Mouse (Mus musculus) midbrain, embryonic 15.5 days (tissue): ENCODE data around the gene B3gnt5. TPM values are rescaled to one million over a fixed set of nuclear protein-coding genes. Genes with fewer than 3 reads are reported as not detected.
"Not testable (repeated sequence)": the region's sequence is repeated elsewhere in the genome, so short reads cannot be mapped to it uniquely, and the experiment has no call there.

Experiments used
- ATAC-seq: fragments of 200-750 bp; cut with Nextera tagmentation; replicated peaks from 2 replicates; pipeline ENCODE4 v1.8.0; 2017; ENCODE audit warnings: moderate TSS enrichment
- H3K27ac ChIP-seq: fragments of 300-500 bp; sonication (generic); 2 replicates; pipeline ENCODE4 v1.5.1; 2015; ENCODE audit warnings: mild to moderate bottlenecking, inconsistent platforms
- H3K27me3 ChIP-seq: fragments of 300-500 bp; sonication (generic); replicated peaks from 2 replicates; pipeline ENCODE4 v1.6.1; 2015; ENCODE audit warnings: inconsistent platforms
- H3K36me3 ChIP-seq: fragments of 300-500 bp; sonication (generic); replicated peaks from 2 replicates; pipeline ENCODE4 v1.6.1; 2015; ENCODE audit warnings: inconsistent platforms
- H3K4me1 ChIP-seq: fragments of 300-500 bp; sonication (generic); 2 replicates; pipeline ENCODE4 v1.6.1; 2015; ENCODE audit warnings: inconsistent platforms
- H3K4me2 ChIP-seq: fragments of 300-500 bp; sonication (generic); 2 replicates; pipeline ENCODE4 v1.6.1; 2015; ENCODE audit warnings: inconsistent platforms, mild to moderate bottlenecking, moderate library complexity
- H3K4me3 ChIP-seq: fragments of 300-500 bp; sonication (generic); 2 replicates; pipeline ENCODE4 v1.5.1; 2015; ENCODE audit warnings: mild to moderate bottlenecking, inconsistent platforms
- H3K9ac ChIP-seq: fragments of 300-500 bp; sonication (generic); 2 replicates; pipeline ENCODE4 v1.6.1; 2015; ENCODE audit warnings: mild to moderate bottlenecking, inconsistent platforms
- H3K9me3 ChIP-seq: fragments of 300-500 bp; sonication (generic); 2 replicates; pipeline ENCODE4 v1.6.1; 2016; ENCODE audit warnings: inconsistent platforms
- WGBS: fragments of 180-500 bp; shearing (Covaris S2); methylation state at CpG from one replicate; pipeline ENCODE4 v1.1.7; 2015; ENCODE audit warnings: mixed read lengths; 5-methylcytosine and 5-hydroxymethylcytosine counted together
- polyA plus RNA-seq: library from polyadenylated mRNA; unstranded; fragments of >200 nt; fragmentation: Nextera tagmentation; extraction: Ambion mirVana; gene quantifications from 2 replicates; pipeline ENCODE4 v1.2.1, GENCODE M21; 2015

B3gnt5 gene
- polyA plus RNA-seq, result 44.3 and 46.4 TPM in 2 replicates

DNA sequence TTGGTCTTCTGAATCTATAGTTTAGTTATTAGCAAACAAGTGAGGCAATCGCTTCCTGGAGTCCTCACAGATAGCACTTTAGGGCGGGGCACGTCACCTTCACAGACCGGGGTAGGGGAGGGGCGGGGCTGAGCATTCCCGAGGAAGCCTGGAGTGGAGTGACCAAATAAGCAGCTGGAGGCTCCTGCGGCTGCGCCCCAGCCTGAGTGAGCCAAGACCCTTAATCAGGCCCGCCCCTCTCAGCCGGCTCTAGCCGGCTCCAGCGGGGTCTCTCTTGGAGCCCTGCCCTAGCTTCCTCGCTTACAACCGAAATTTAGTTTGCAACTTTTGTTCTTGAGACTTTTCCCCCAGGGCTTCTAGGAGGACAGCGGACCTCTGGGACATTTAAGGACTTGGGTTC, at the start of gene B3gnt5:
Gene B3gnt5, plus strand, starts transcription at position 135 of the 400 bp plus-strand sequence.
- WGBS, result 0% methylated on average over 15 of the region's 15 CpGs
- peaks cover 4% of the 10 kb centered on the region; the same call in 1 of the 2 replicates for H3K36me3 ChIP-seq
- H3K27ac ChIP-seq, result peak within 1 kb of the TSS; percentile 84
- no peaks in the 10 kb centered on the region for H3K9me3 ChIP-seq
- H3K4me2 ChIP-seq, result peak within 1 kb of the TSS; percentile 57
- H3K27me3 ChIP-seq, result no peaks in the 10 kb centered on the region
- peak; percentile 95 for ATAC-seq
- H3K9ac ChIP-seq, result peak within 1 kb of the TSS; percentile 87
- H3K4me3 ChIP-seq, result peak within 1 kb of the TSS; percentile 58
- peaks cover 16% of the 10 kb centered on the region for H3K4me1 ChIP-seq

DNA sequence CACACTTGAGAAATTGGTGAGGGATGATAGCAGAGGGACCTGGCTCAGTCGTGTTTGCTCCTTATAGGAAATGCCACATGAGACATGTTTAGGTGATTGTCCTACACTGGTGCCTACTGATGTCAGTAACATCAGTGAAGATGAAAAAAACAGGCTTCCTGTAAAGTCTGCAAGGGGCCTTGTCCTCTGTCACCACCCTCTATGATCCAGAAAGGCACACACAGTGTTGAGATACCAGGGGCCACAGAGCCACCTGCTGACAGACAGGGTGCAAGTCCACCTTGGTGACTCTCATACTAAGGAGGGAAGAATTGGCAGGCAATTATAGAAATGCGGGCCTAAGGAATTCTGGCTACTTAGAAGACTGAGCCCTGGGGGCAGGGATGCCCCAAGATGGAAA, 39.0 kb upstream of the B3gnt5 start:
- Histone ChIP-seq H3K4me3 (no peak overlapping the region), H3K9ac (no peak overlapping the region), H3K36me3 (no peaks in the 10 kb centered on the region), H3K4me2 (no peak overlapping the region), H3K9me3 (no peaks in the 10 kb centered on the region), H3K27ac (no peak overlapping the region), H3K4me1 (no peaks in the 10 kb centered on the region), H3K27me3 (no peaks in the 10 kb centered on the region)
- no peak for ATAC-seq
- WGBS, result 54% methylated on average over 2 of the region's 2 CpGs

DNA sequence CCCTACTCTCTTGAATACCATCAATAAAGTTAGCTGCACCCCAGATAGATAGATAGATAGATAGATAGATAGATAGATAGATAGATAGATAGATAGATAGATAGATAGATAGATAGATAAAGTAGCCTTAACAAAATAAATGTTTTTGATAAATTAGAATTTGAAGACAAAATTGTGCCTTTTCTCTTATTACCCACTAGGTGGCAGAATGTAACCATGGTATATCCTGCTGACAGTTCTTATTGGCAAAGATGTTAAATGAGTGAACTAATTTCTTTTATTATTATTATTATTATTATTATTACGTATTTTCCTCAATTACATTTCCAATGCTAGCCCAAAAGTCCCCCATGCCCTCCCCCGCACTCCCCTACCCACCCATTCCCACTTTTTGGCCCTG, 35.9 kb upstream of the B3gnt5 start:
- H3K36me3 ChIP-seq, H3K9me3 ChIP-seq, H3K27ac ChIP-seq, ATAC-seq, H3K4me1 ChIP-seq, H3K4me3 ChIP-seq, H3K4me2 ChIP-seq, H3K27me3 ChIP-seq, H3K9ac ChIP-seq: not testable (repeated sequence)
- WGBS, result 33% methylated on average over 2 of the region's 2 CpGs

DNA sequence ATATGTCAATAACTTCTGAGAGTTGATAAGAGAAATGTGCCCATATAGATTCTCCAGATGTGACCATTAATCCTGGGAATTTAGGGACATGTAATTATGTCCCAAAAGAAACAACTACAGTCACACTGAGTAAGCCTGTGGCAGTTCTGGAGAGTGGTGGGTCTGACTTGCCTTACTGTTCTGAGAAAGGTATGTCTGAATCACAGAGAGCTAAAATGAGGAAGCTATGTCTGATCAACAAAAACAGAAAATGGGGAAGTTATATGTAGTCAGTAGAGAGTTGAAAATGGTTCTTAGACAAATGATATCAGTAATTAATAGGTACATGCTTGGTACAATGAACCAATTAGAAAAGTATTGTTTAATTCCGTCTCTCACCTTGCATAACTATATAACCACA, 27.1 kb upstream of the B3gnt5 start:
- Histone ChIP-seq H3K4me2 (no peak overlapping the region), H3K4me3 (no peak overlapping the region), H3K9me3 (no peaks in the 10 kb centered on the region), H3K36me3 (no peaks in the 10 kb centered on the region), H3K9ac (no peak overlapping the region), H3K27ac (no peak overlapping the region), H3K27me3 (no peaks in the 10 kb centered on the region), H3K4me1 (no peaks in the 10 kb centered on the region)
- 90% methylated on average over 1 of the region's 1 CpGs for WGBS
- no peak for ATAC-seq

DNA sequence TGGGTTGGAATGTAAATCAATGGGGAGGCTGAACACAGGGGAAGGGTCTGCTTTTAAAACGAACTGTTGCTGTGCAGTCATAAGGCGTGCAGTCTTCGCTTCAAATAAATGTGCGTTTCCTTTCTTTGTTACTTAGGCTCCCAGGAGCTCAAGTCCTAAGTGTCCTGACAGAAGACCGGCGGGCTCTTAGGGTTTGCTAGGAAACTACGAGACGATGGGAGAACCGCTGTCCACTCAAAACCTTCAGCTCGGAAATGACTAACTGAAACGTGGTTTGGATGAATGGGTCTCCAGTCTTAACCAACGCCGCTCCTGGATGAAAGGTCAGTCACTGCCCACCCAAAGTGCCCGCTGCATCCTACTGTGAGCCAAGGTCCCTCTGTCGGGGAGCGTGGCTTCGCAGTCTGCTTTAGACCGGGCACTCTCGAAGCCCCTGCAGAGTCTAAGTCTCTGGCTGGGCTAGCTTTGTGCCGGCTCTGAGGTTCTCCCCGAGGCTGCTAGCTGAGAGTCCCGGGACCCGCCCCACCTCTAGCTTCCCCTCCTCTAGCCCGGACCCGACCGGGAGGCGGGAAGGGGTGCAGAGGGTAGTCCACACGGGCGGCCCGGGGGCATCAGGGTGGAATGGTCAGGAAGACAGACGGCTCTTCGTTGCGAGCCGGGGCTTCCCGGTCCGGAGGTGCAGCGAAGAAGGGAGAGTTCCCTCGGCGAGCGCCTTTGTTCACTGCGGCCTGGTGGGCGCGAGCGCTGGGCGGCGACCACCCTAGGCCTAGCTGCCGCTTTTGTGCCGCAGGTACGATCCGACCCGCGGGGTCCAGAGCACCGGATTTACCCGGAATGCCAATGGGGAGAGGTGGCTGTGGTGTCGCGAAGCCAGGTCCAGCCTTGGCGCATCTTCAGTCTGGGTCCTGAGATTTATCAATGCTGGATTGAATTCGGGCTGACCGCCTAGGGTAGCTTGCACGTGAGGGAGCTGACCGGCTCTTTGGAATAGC, 793 bp downstream of the B3gnt5 start:
- peaks cover 16% of the 10 kb centered on the region for H3K4me1 ChIP-seq

DNA sequence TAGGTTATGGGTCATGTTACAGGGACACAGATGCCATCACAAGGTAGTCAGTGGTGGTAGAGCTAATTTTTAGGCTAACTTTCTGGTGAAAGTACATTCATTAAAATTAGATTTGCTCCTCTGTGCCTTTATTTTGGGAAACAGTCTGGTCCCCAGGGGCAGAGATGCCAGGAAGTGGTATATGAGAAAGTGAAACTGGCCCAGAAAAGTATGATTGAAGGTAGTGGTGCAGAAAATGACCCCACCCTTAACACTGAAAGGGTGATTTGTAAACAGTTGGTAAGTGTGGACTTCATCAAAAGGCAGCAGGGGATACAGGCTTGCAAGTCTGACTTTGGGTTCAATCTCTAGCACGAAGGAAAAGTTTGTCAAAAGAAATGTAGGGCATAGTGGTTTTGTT, 1.7 kb downstream of the B3gnt5 start:
- H3K9me3 ChIP-seq, result no peaks in the 10 kb centered on the region
- peaks cover 16% of the 10 kb centered on the region for H3K4me1 ChIP-seq
- no peak for ATAC-seq
- no peaks in the 10 kb centered on the region for H3K27me3 ChIP-seq
- 39% methylated on average over 1 of the region's 1 CpGs for WGBS
- H3K9ac ChIP-seq, result peak overlapping the region; percentile 87
- peak overlapping the region; percentile 84; the same call in 1 of the 2 replicates for H3K27ac ChIP-seq
- H3K4me3 ChIP-seq, result peak overlapping the region; percentile 58
- peaks cover 15% of the 10 kb centered on the region for H3K36me3 ChIP-seq
- peak overlapping the region; percentile 57 for H3K4me2 ChIP-seq

More for the DNA sequence above, 793 bp downstream of the B3gnt5 start:
- Histone ChIP-seq H3K27ac (peak overlapping the region; percentile 84), H3K36me3 (peaks cover 9% of the 10 kb centered on the region), H3K27me3 (no peaks in the 10 kb centered on the region), H3K9me3 (no peaks in the 10 kb centered on the region), H3K4me2 (peak overlapping the region; percentile 57), H3K4me3 (peak overlapping the region; percentile 58), H3K9ac (peak overlapping the region; percentile 87)
- ATAC-seq, result peak; percentile 91
- WGBS, result under 1% methylated on average over 59 of the region's 61 CpGs

DNA sequence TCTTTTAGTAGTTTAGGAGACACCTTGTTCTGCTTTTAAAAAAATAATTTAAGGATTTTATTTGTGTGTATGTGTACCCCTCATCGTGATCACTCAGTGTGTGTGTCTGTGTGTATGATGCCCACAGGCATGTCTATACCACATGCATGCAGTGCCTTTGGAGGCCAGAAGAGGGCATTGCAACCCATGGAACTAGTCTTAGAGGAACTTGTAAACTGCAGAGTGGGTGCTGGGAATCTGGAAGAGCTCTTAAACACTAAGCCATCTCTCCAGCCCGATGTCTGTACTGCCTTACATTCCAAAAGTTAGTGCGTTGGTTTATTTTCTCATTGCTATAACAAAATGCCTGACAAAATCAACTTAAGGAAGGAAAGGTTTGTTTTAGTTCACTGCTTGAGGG, 6.1 kb downstream of the B3gnt5 start:
- 95% methylated on average over 3 of the region's 3 CpGs for WGBS
- Histone ChIP-seq H3K9ac (no peak overlapping the region), H3K9me3 (no peaks in the 10 kb centered on the region), H3K27me3 (no peaks in the 10 kb centered on the region), H3K4me2 (no peak overlapping the region), H3K27ac (no peak overlapping the region), H3K36me3 (peaks cover 42% of the 10 kb centered on the region), H3K4me3 (no peak overlapping the region), H3K4me1 (peaks cover 16% of the 10 kb centered on the region)
- no peak for ATAC-seq

DNA sequence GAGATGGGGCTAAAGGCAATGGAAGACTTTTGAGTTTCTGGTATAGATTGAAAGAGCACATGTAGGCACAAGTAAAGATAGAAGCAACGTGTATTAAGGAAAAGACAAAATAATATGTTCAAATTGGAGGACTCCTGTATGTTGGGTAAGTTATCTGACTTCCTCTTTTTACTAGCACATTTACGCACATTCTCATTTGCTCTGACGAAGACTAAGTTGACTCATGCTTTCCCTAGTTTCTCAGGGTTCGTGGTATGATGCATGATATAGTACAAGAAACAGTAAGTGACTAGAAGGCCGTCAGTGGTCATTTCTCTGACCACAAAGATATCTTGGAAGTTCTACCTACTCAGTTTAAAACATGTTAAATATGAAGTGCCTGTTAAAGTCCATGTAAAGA, 8.0 kb downstream of the B3gnt5 start:
- no peak overlapping the region for H3K4me3 ChIP-seq
- H3K27me3 ChIP-seq, result no peaks in the 10 kb centered on the region
- 97% methylated on average over 5 of the region's 5 CpGs for WGBS
- no peak for ATAC-seq
- H3K9me3 ChIP-seq, result no peaks in the 10 kb centered on the region
- H3K27ac ChIP-seq, result no peak overlapping the region
- H3K4me1 ChIP-seq, result peaks cover 4% of the 10 kb centered on the region
- H3K9ac ChIP-seq, result no peak overlapping the region
- H3K36me3 ChIP-seq, result peaks cover 50% of the 10 kb centered on the region
- H3K4me2 ChIP-seq, result no peak overlapping the region

DNA sequence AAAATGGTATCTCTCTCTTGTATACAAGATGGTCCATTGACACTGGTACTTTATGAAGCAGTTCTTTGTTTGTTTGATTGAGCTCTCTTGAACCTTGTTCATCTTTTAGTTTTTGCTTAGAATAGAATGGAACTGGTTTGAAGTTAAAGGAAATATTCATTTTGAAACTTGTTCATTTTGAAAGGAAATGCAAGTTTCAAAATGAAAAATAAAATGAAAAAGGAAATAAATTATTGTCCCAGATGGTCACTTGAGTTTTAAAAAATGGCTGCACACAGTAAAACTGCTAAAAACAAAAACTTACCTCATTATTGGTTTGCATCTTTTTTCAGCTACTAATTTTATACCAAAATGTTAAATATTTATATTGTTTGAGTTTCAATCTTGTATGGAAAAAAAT, 12.0 kb downstream of the B3gnt5 start:
- no peak overlapping the region for H3K4me2 ChIP-seq
- peaks cover 42% of the 10 kb centered on the region for H3K36me3 ChIP-seq
- no peaks in the 10 kb centered on the region for H3K9me3 ChIP-seq
- H3K4me3 ChIP-seq, result no peak overlapping the region
- no peaks in the 10 kb centered on the region for H3K4me1 ChIP-seq
- no peak overlapping the region for H3K9ac ChIP-seq
- no peak overlapping the region for H3K27ac ChIP-seq
- no peaks in the 10 kb centered on the region for H3K27me3 ChIP-seq
- no peak for ATAC-seq

DNA sequence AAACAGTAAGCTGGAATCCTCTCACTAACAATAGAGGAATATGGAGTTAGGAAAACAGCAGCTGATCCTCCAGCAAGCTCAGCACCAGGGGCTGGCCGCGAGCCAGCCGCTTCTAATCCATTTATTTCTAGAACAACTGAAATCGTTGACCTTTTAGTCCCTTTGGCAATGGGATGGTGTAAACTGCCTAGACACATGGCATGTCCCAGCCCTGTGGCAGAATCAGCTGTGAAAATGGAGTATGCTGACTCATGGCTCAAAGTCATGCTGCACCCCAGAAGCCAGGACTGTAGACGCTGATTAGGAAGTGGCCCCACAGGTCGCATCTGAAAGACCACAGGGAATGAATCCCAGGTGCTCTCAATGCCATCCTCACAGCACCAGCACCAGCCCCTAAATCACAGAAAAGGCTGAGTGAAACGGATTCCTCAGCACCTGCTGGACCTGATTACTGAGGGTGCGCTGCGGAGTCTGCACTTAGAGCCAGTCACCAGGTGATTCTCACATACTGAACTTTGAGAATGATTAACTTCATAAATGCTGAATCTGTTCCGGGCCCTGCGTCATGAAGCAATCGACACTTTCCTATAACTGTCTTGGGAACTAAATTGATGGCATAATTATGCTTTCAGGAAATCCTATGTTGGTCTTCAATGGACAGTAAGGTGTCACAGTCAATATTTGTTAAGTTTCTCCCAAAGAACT, 26.5 kb downstream of the B3gnt5 start:
- peak; percentile 37 for ATAC-seq
- 60% methylated on average over 12 of the region's 12 CpGs for WGBS

DNA sequence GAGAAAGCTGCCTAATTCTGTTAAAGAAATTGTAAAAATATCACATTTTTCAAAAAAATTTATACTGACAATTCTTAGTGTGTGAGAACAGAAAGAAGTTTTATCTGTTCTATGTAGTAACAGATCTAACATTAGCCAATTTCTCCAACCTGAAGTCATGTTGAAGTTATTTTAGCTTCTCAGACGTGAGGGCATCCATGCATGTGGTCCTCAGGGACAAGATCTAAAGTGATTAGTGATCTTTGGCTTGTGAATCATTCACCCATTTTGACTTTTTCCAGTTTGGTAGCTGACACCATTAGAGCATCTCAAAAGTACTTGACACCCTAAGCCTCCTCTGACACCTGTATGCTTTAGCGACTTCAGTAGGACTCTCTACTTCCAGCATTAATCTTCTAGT, 29.9 kb downstream of the B3gnt5 start:
- H3K27ac ChIP-seq, result no peak overlapping the region
- no peaks in the 10 kb centered on the region for H3K4me1 ChIP-seq
- H3K9ac ChIP-seq, result no peak overlapping the region
- no peaks in the 10 kb centered on the region for H3K9me3 ChIP-seq
- 79% methylated on average over 2 of the region's 2 CpGs for WGBS
- H3K4me3 ChIP-seq, result no peak overlapping the region
- H3K27me3 ChIP-seq, result no peaks in the 10 kb centered on the region
- no peak for ATAC-seq
- H3K36me3 ChIP-seq, result no peaks in the 10 kb centered on the region
- H3K4me2 ChIP-seq, result no peak overlapping the region

More for the DNA sequence above, 26.5 kb downstream of the B3gnt5 start:
- Histone ChIP-seq H3K27ac (no peak overlapping the region), H3K9me3 (no peaks in the 10 kb centered on the region), H3K4me1 (no peaks in the 10 kb centered on the region), H3K9ac (no peak overlapping the region), H3K4me3 (no peak overlapping the region), H3K36me3 (no peaks in the 10 kb centered on the region), H3K27me3 (no peaks in the 10 kb centered on the region), H3K4me2 (no peak overlapping the region)

DNA sequence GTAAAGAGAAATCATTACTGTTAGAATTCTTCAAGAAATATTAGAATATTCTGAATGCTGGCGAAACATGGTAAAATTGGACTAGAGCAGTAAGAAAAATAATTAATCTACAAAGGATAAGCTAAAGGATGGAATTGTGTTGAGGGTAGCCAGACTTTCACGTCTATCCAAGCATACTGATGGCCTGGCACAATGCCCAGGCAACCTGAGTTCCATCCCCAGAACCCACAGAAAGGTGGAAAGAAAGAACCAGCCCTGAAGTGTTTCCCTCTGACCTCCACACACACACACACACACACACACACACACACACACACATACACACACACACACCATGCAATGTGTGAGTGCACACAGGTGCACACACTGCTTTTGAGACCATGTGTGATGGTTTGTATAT, 58.8 kb downstream of the B3gnt5 start:
- Histone ChIP-seq H3K27ac (no peak overlapping the region), H3K9ac (no peak overlapping the region), H3K4me2 (no peak overlapping the region), H3K36me3 (no peaks in the 10 kb centered on the region), H3K9me3 (no peaks in the 10 kb centered on the region), H3K27me3 (no peaks in the 10 kb centered on the region), H3K4me1 (no peaks in the 10 kb centered on the region), H3K4me3 (no peak overlapping the region)
- no peak for ATAC-seq
- 87% methylated on average over 2 of the region's 2 CpGs for WGBS
